Mouse (Mus musculus) testis, postnatal 10 days (tissue): ENCODE results near the gene Cckar.

Experiments used
- DNase-seq: peaks from one replicate; pipeline ENCODE4 v3.0.0; 2021; ENCODE audit warnings: low spot score

The Cckar gene

GRCm38 (mm10) chr5:53672352-53672751, 35.2 kb downstream of the Cckar start:
- peak; percentile 78 for DNase-seq

GRCm38 (mm10) chr5:53671507-53671906, 36.0 kb downstream of the Cckar start:
- DNase-seq, result no peak

GRCm38 (mm10) chr5:53670321-53670938, 37.1 kb downstream of the Cckar start:
- DNase-seq, result no peak

GRCm38 (mm10) chr5:53668021-53668420, 39.5 kb downstream of the Cckar start:
- DNase-seq, result no peak

GRCm38 (mm10) chr5:53663665-53664064, 43.8 kb downstream of the Cckar start:
- no peak for DNase-seq

GRCm38 (mm10) chr5:53662413-53662812, 45.1 kb downstream of the Cckar start:
- DNase-seq, result no peak

GRCm38 (mm10) chr5:53661508-53661907, 46.0 kb downstream of the Cckar start:
- no peak for DNase-seq

GRCm38 (mm10) chr5:53657925-53658324, 49.6 kb downstream of the Cckar start:
- peak; percentile 47 for DNase-seq

- no peak for DNase-seq
Measured at GRCm38 (mm10) chr5:53656596-53656995, 50.9 kb downstream of the Cckar start.
